Mouse (Mus musculus): ENCODE measurements around the gene Abcc4. TPM values are rescaled to one million over a fixed set of nuclear protein-coding genes. Genes with fewer than 3 reads are reported as not detected.
A peak's percentile ranks its signal among the peaks of the same experiment; 100 is the strongest.

Abcc4 gene
- total and polyA plus RNA-seq, 3 experiments: 10.4 to 28.7 (median 26.5) TPM

GRCm38 (mm10) chr14:118708126-118708525 is 2.1 kb upstream of the Abcc4 start:
- Histone ChIP-seq H3K36me3 (replicated peaks in 1 of 2; ENCODE audit: control insufficient read depth in 1 of 2, insufficient read depth in 1 of 2, low read length in 1 of 2) (peaks cover 3 to 13% of the 10 kb centered on the region in 2 experiments), H3K9ac (ENCODE audit: insufficient read depth, low read depth) (no peak overlapping the region), H3K4me3 (replicated peaks in 1 of 3; ENCODE audit: low read depth in 2 of 3, low read length in 2 of 3, poor library complexity in 1 of 3) (no peak overlapping the region), H3K4me2 (ENCODE audit: insufficient read depth, low read depth, poor library complexity, severe bottlenecking) (no peak overlapping the region), H3K27ac (ENCODE audit: insufficient read depth, low read depth) (no peak overlapping the region), H3K4me1 (ENCODE audit: control insufficient read depth in 1 of 2, insufficient read depth in 2 of 2) (peaks cover 18 to 37% of the 10 kb centered on the region in 2 experiments), H3K9me3 (replicated peaks; ENCODE audit: low read length) (no peaks in the 10 kb centered on the region), H3K79me2 (replicated peaks; ENCODE audit: control insufficient read depth, extremely low read depth, insufficient read depth, poor library complexity, severe bottlenecking) (peaks cover 25% of the 10 kb centered on the region), H3K27me3 (replicated peaks) (no peaks in the 10 kb centered on the region)
- in situ Hi-C loops (cut with MboI; ENCODE audit: low pct_ligation_motif_present, low pct_unique_long_range_greater_than_20kb, low sequenced_read_pairs) (loop anchor here (10.0 kb wide), 1 partner anchor 57 kb away; no protein-coding TSS in a partner anchor), dilution Hi-C loops (cut with MboI; ENCODE audit: extremely low pct_ligation_motif_present, extremely low pct_unique_long_range_greater_than_20kb, low sequenced_read_pairs) (no loop called here)
- DNase-seq (ENCODE audit: extremely low read depth): no peak
- TF ChIP-seq NRF1 (IDR thresholded peaks at IDR 0.05; ENCODE audit: low read depth, low read length): no peak
- no peak for TF ChIP-seq MEF2A (IDR thresholded peaks at IDR 0.05; ENCODE audit: borderline replicate concordance, low read depth, low read length)
- TF ChIP-seq MYC (IDR thresholded peaks at IDR 0.05; ENCODE audit: low read depth, low read length): no peak
- TF ChIP-seq HCFC1 (IDR thresholded peaks at IDR 0.05; ENCODE audit: low read depth, low read length): no peak
- TF ChIP-seq E2F4 (IDR thresholded peaks at IDR 0.05; ENCODE audit: insufficient replicate concordance, low read depth, low read length): no peak
- TF ChIP-seq USF1 (IDR thresholded peaks at IDR 0.05; ENCODE audit: low read depth, low read length): no peak
- no peak for TF ChIP-seq SMC3 (IDR thresholded peaks at IDR 0.05; ENCODE audit: low read depth, low read length)
- no peak for TF ChIP-seq IRF4 (IDR thresholded peaks at IDR 0.05; ENCODE audit: low read depth, low read length)
- no peak for TF ChIP-seq ZNF384 (IDR thresholded peaks at IDR 0.05; ENCODE audit: low read depth, low read length)
- TF ChIP-seq USF2 (conservative IDR thresholded peaks at IDR 0.05; ENCODE audit: low read depth, low read length): no peak
- no peak for TF ChIP-seq RCOR1 (conservative IDR thresholded peaks at IDR 0.05; ENCODE audit: low read depth, low read length)
- TF ChIP-seq ZC3H11A (IDR thresholded peaks at IDR 0.05; ENCODE audit: low read depth, low read length): no peak
- no peak for TF ChIP-seq PAX5 (IDR thresholded peaks at IDR 0.05; ENCODE audit: low read length)
- TF ChIP-seq NELFE (IDR thresholded peaks at IDR 0.05; ENCODE audit: low read depth, low read length): no peak
- TF ChIP-seq RAD21 (IDR thresholded peaks at IDR 0.05; ENCODE audit: low read depth, low read length): no peak
- TF ChIP-seq TCF12 (IDR thresholded peaks at IDR 0.05; ENCODE audit: low read depth, low read length): no peak
- TF ChIP-seq CTCF (conservative IDR thresholded peaks at IDR 0.05 in 1 of 2, IDR thresholded peaks at IDR 0.05 in 1 of 2; ENCODE audit: low read depth in 2 of 2, low read length in 2 of 2): no peak

DNA sequence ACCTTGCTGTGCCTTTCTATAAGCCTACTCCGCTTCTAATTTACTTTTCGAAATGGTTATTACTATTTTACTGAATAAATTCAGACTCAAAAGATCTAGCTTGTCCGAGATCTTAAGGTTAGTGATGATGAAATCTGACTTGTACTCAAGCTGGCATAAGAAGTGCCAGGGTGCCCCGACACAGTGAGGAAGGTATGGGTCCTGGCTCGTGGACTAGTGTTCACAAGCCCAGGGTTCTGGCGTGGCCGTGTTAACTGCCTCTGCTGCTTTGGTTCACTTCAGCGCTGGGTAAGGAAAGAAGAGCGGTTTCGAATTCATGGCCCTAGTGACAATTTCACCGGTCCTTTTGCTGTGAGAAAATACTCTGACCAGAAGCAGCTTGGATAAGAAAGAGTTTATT is 943 bp upstream of the Abcc4 start:
- Histone ChIP-seq H3K4me1 (ENCODE audit: control insufficient read depth in 1 of 2, insufficient read depth in 2 of 2) (peaks cover 23 to 47% of the 10 kb centered on the region in 2 experiments), H3K4me2 (ENCODE audit: insufficient read depth, low read depth, poor library complexity, severe bottlenecking) (peak overlapping the region; percentile 39; the same call in 1 of the 2 replicates), H3K27ac (ENCODE audit: insufficient read depth, low read depth) (no peak overlapping the region), H3K9ac (ENCODE audit: insufficient read depth, low read depth) (no peak overlapping the region), H3K36me3 (replicated peaks in 1 of 2; ENCODE audit: control insufficient read depth in 1 of 2, insufficient read depth in 1 of 2, low read length in 1 of 2) (peaks cover 3 to 15% of the 10 kb centered on the region in 2 experiments), H3K4me3 (replicated peaks in 1 of 3; ENCODE audit: low read depth in 2 of 3, low read length in 2 of 3, poor library complexity in 1 of 3) (no peak overlapping the region), H3K27me3 (replicated peaks) (no peaks in the 10 kb centered on the region), H3K9me3 (replicated peaks; ENCODE audit: low read length) (no peaks in the 10 kb centered on the region), H3K79me2 (replicated peaks; ENCODE audit: control insufficient read depth, extremely low read depth, insufficient read depth, poor library complexity, severe bottlenecking) (peaks cover 28% of the 10 kb centered on the region)
- no peak for DNase-seq (ENCODE audit: extremely low read depth)
- in situ Hi-C loops (cut with MboI; ENCODE audit: low pct_ligation_motif_present, low pct_unique_long_range_greater_than_20kb, low sequenced_read_pairs) (loop anchor here (10.0 kb wide), 1 partner anchor 58 kb away; no protein-coding TSS in a partner anchor), dilution Hi-C loops (cut with MboI; ENCODE audit: extremely low pct_ligation_motif_present, extremely low pct_unique_long_range_greater_than_20kb, low sequenced_read_pairs) (no loop called here)
- TF ChIP-seq EP300 (IDR thresholded peaks at IDR 0.05; ENCODE audit: low read length) (no peak), BHLHE40 (IDR thresholded peaks at IDR 0.05; ENCODE audit: low read depth, low read length) (no peak), SIN3A (IDR thresholded peaks at IDR 0.05; ENCODE audit: low read length) (no peak), MAFK (IDR thresholded peaks at IDR 0.05; ENCODE audit: insufficient replicate concordance, low read length) (no peak), USF2 (conservative IDR thresholded peaks at IDR 0.05; ENCODE audit: low read depth, low read length) (no peak), CHD2 (IDR thresholded peaks at IDR 0.05; ENCODE audit: low read length) (no peak), IRF4 (IDR thresholded peaks at IDR 0.05; ENCODE audit: low read depth, low read length) (no peak)
